Mouse (Mus musculus): ENCODE results near the gene Emx2. TPM values are rescaled to one million over a fixed set of nuclear protein-coding genes. Genes with fewer than 3 reads are reported as not detected.

The Emx2 gene
- total RNA-seq (2021), result under 1 TPM in 1 of 2 experiments, not detected in 1; 0.27 TPM
- long read RNA-seq, experiment 1, result 0 reads
- long read RNA-seq, experiment 2, partial matches to known transcripts, result 0 of 1 reads
- long read RNA-seq, experiment 2, other reads (novel, unspliced or antisense), result 1 of 1 reads

- DNase-seq, result peak; percentile 69
These were observed at the start of gene Emx2 for GRCm38 (mm10) chr19:59457951-59458742. Gene Emx2, plus strand, starts transcription at chr19:59458372.

GRCm38 (mm10) chr19:59414128-59414527 lies 44.0 kb upstream of the Emx2 start:
- DNase-seq, result no peak

GRCm38 (mm10) chr19:59418024-59418423 lies 40.1 kb upstream of the Emx2 start:
- peak; percentile 92 for DNase-seq

GRCm38 (mm10) chr19:59418671-59419070 lies 39.5 kb upstream of the Emx2 start:
- DNase-seq, result no peak

GRCm38 (mm10) chr19:59422393-59422792 lies 35.8 kb upstream of the Emx2 start:
- no peak for DNase-seq

GRCm38 (mm10) chr19:59423685-59424084 lies 34.5 kb upstream of the Emx2 start:
- DNase-seq, result no peak

GRCm38 (mm10) chr19:59424975-59425374 lies 33.2 kb upstream of the Emx2 start:
- no peak for DNase-seq

GRCm38 (mm10) chr19:59432286-59432685 lies 25.9 kb upstream of the Emx2 start:
- DNase-seq, result no peak

- DNase-seq, result no peak
These were observed 7.5 kb upstream of the Emx2 start for GRCm38 (mm10) chr19:59450561-59451135.

GRCm38 (mm10) chr19:59451441-59451951 lies 6.7 kb upstream of the Emx2 start:
- no peak for DNase-seq

GRCm38 (mm10) chr19:59452321-59452720 lies 5.9 kb upstream of the Emx2 start:
- no peak for DNase-seq

- DNase-seq, result no peak
These were observed 4.6 kb upstream of the Emx2 start for GRCm38 (mm10) chr19:59453591-59453990.

- DNase-seq, result peak; percentile 89
These were observed 4.0 kb upstream of the Emx2 start for GRCm38 (mm10) chr19:59454196-59454595.

- no peak for DNase-seq
These were observed 2.5 kb upstream of the Emx2 start for GRCm38 (mm10) chr19:59455671-59456070.

GRCm38 (mm10) chr19:59457011-59457945 lies 894 bp upstream of the Emx2 start:
- DNase-seq, result peak; percentile 14

GRCm38 (mm10) chr19:59458743-59459135 lies 567 bp downstream of the Emx2 start:
- DNase-seq, result no peak

- DNase-seq, result peak; percentile 40
These were observed 1.1 kb downstream of the Emx2 start for GRCm38 (mm10) chr19:59459158-59459781.

- no peak for DNase-seq
These were observed 1.7 kb downstream of the Emx2 start for GRCm38 (mm10) chr19:59459811-59460241.

- no peak for DNase-seq
These were observed 2.4 kb downstream of the Emx2 start for GRCm38 (mm10) chr19:59460328-59461115.

GRCm38 (mm10) chr19:59461481-59462421 lies 3.6 kb downstream of the Emx2 start:
- DNase-seq, result no peak
